Mouse (Mus musculus): ENCODE data around the gene Ubxn2a.
"Not testable (repeated sequence)": the region's sequence is repeated elsewhere in the genome, so short reads cannot be mapped to it uniquely, and the experiment has no call there.

Ubxn2a gene

GRCm38 (mm10) chr12:4906951-4907906 is at the start of gene Ubxn2a:
Ubxn2a (minus strand) TSS chr12:4907705.
- peak; percentile 86 to 87 for DNase-seq (ENCODE audit: low spot score in 2 of 2)

GRCm38 (mm10) chr12:4953156-4953555 is 45.7 kb upstream of the Ubxn2a start:
- DNase-seq (ENCODE audit: low spot score in 2 of 2) = no peak

GRCm38 (mm10) chr12:4952272-4952671 is 44.8 kb upstream of the Ubxn2a start:
- DNase-seq (ENCODE audit: low spot score in 2 of 2) = no peak

GRCm38 (mm10) chr12:4930820-4931548 is 23.5 kb upstream of the Ubxn2a start:
- DNase-seq (ENCODE audit: low spot score in 2 of 2) = no peak

- no peak for DNase-seq (ENCODE audit: low spot score in 2 of 2)
Observed at GRCm38 (mm10) chr12:4928197-4928596, 20.7 kb upstream of the Ubxn2a start.

- peak; percentile 15 to 27 for DNase-seq (ENCODE audit: low spot score in 2 of 2)
Observed at GRCm38 (mm10) chr12:4917805-4918591, 10.5 kb upstream of the Ubxn2a start.

- peak; percentile 90 to 94 for DNase-seq (ENCODE audit: low spot score in 2 of 2)
Observed at GRCm38 (mm10) chr12:4916994-4917804, 9.7 kb upstream of the Ubxn2a start, which contains the start of gene Atad2b. Atad2b (plus strand) TSS chr12:4917353.

GRCm38 (mm10) chr12:4914944-4915343 is 7.4 kb upstream of the Ubxn2a start:
- no peak for DNase-seq (ENCODE audit: low spot score in 2 of 2)

GRCm38 (mm10) chr12:4914441-4914840 is 6.9 kb upstream of the Ubxn2a start:
- no peak for DNase-seq (ENCODE audit: low spot score in 2 of 2)

GRCm38 (mm10) chr12:4911716-4912115 is 4.2 kb upstream of the Ubxn2a start:
- DNase-seq (ENCODE audit: low spot score in 2 of 2) = no peak

- DNase-seq (ENCODE audit: low spot score in 2 of 2) = not testable (repeated sequence)
Observed at GRCm38 (mm10) chr12:4910496-4910895, 3.0 kb upstream of the Ubxn2a start.

- no peak for DNase-seq (ENCODE audit: low spot score in 2 of 2)
Observed at GRCm38 (mm10) chr12:4908391-4908790, 886 bp upstream of the Ubxn2a start.

- DNase-seq (ENCODE audit: low spot score in 2 of 2) = no peak
Observed at GRCm38 (mm10) chr12:4906476-4906875, 1.0 kb downstream of the Ubxn2a start.

GRCm38 (mm10) chr12:4905946-4906345 is 1.6 kb downstream of the Ubxn2a start:
- DNase-seq (ENCODE audit: low spot score in 2 of 2) = no peak

GRCm38 (mm10) chr12:4898024-4898423 is 9.5 kb downstream of the Ubxn2a start:
- DNase-seq (ENCODE audit: low spot score in 2 of 2) = no peak

GRCm38 (mm10) chr12:4889891-4890290 is 17.6 kb downstream of the Ubxn2a start:
- DNase-seq (ENCODE audit: low spot score in 2 of 2) = no peak

- no peak for DNase-seq (ENCODE audit: low spot score in 2 of 2)
Observed at GRCm38 (mm10) chr12:4889251-4889650, 18.3 kb downstream of the Ubxn2a start.

GRCm38 (mm10) chr12:4888739-4889138 is 18.8 kb downstream of the Ubxn2a start:
- no peak for DNase-seq (ENCODE audit: low spot score in 2 of 2)

- not testable (repeated sequence) for DNase-seq (ENCODE audit: low spot score in 2 of 2)
Observed at GRCm38 (mm10) chr12:4886581-4886980, 20.9 kb downstream of the Ubxn2a start.

- no peak for DNase-seq (ENCODE audit: low spot score in 2 of 2)
Observed at GRCm38 (mm10) chr12:4885062-4885461, 22.4 kb downstream of the Ubxn2a start.

GRCm38 (mm10) chr12:4882086-4882485 is 25.4 kb downstream of the Ubxn2a start:
- no peak for DNase-seq (ENCODE audit: low spot score in 2 of 2)

Measured in frontal cortex, postnatal 25 days (tissue).